Mouse (Mus musculus): ENCODE results near the gene Asb3. TPM values are rescaled to one million over a fixed set of nuclear protein-coding genes. Genes with fewer than 3 reads are reported as not detected.

Gene Asb3
- total RNA-seq (2021): 10 to 100 TPM; 14.2 to 16.2 TPM

DNA sequence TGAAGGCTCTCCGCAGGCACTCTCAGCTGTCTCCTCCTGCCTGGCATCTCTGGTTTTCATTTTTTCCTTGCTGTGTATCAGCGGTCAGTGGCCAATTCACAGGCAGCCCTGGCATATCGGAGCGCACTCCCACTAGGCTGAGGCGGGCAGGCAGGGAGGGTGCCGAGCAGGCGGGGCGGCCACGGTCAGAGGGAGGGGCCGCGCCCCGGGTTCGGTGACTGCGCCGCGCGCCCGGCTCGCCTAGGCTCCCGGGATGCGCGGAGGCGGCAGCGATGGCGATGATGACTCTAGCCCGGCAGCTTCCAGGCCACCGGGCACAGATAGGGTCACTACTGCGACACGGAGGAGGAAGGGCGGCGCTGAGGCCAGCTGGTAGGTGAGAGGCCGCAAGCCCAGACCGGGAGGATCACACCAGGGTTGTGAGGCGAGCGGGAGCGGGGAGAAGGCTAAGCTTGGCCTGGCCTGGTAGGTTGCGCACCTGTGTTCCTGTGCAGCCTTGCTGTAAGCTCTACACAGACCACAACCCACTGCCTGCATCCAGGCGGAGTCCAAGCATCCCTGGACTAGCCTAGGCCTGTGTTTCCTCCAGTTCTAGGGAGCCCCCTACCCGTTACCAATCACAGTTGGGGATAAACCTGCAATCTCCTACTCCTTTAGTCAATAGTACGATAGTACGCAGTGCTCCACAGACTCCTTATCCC, at the start of gene Asb3, which contains the start of gene Gpr75:
TSS of gene Asb3 (plus strand) at position 246 of the 701 bp plus-strand sequence.
TSS of gene Gpr75 (plus strand) at position 188 of the 701 bp plus-strand sequence.
- DNase-seq (ENCODE audit: extremely low spot score in 1 of 2, low spot score in 2 of 2): peak; percentile 45 to 70
- intact Hi-C loops (cut with DNase I): no loop called here

DNA sequence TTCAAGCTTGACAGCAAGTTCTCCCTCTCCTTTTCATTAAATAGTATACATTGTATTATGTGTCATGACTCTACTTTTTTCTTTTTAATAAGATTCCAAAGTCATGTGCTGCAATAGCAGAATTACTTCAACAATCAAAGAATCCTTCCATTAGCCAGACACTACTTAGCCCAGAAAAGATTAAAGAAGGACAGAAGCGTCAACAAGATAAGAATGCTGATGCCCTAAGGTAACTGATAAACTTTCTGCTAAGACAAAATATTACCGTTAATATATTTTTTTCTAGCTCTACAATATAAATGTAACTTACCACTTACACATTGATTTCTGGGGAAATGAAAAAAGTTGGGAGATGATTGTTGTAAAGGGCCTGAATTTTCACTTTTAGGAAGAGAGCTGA, 46.4 kb upstream of the Asb3 start:
- no peak for DNase-seq (ENCODE audit: extremely low spot score in 1 of 2, low spot score in 2 of 2)
- intact Hi-C loops (cut with DNase I): no loop called here

DNA sequence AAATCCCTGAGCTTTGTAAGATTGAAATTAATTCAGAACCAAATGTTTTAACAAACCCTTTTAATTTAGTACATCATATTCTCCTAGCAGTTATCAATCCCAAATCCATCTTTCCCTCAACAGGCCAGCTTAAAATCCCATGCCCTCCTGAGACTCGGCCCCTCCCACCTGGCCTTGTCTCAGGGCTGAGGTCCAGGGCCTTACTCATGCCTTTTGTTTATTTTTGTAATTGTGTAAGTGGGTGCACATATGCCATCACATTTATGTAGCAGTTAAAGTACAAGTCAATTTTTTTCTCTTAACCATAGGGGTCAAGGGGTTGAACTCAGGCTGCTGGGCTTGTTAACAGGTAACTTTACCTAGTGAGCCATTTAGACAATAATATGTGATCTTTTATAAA, 40.9 kb upstream of the Asb3 start:
- intact Hi-C loops (cut with DNase I): no loop called here
- no peak for DNase-seq (ENCODE audit: extremely low spot score in 1 of 2, low spot score in 2 of 2)

DNA sequence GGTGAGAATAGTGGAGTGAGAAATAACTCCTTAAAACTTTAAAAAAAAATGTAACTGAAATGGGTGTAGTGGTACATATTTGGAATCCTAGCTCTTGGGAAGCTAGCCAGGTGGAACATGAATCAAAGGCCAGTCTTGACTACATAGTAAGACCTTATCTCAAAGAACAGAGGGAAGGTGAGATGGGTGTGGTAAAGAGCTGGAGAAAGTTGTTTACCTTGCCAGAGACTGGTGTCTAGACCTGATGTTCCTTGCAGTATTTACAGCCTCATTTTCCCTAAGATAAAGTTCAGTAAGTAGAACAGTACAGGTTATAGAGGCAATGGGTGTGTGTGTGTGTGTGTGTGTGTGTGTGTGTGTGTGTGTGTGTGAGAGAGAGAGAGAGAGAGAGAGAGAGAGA, 12.8 kb upstream of the Asb3 start:
- DNase-seq (ENCODE audit: extremely low spot score in 1 of 2, low spot score in 2 of 2): no peak
- intact Hi-C loops (cut with DNase I): no loop called here

DNA sequence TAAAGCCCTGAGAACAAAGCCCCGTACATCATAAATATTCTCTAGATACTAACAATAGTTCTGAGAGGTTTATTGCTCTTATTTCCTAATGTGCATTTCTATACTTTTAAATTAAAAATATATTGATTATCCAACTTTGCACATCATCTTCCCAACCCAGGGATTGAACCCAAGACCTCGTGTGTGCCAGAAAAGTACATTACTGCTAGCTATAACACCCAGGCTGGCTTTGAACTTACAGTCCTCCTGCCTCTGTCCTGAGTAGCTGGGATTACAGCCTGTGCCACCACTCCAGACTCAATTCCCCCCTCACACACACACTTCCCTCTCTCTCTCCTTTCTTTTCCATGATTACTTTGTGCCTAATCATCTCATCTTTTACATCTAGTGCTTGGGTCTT, 2.9 kb downstream of the Asb3 start:
- intact Hi-C loops (cut with DNase I): no loop called here

DNA sequence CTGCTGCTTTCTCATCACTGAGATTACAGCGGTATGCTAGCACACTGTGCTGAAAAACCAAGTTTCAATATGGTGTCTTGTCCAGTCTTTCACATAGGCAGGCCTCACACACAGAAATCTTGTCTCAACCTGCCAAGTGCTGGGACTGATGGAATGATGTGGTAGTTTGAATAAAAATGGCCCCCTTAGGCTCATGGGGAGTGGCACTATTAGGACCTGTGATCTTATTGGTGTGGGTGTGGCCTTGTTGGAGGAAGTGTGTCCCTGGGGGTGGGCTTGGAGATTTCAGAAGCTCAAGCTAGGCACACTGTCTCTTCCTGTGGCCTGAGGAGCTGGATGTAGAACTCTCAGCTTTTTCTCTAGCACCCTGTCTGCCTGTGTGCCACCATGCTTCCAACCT, 11.0 kb downstream of the Asb3 start:
- intact Hi-C loops (cut with DNase I): no loop called here
- no peak for DNase-seq (ENCODE audit: extremely low spot score in 1 of 2, low spot score in 2 of 2)

More for the DNA sequence above, 2.9 kb downstream of the Asb3 start:
- no peak for DNase-seq (ENCODE audit: extremely low spot score in 1 of 2, low spot score in 2 of 2)

DNA sequence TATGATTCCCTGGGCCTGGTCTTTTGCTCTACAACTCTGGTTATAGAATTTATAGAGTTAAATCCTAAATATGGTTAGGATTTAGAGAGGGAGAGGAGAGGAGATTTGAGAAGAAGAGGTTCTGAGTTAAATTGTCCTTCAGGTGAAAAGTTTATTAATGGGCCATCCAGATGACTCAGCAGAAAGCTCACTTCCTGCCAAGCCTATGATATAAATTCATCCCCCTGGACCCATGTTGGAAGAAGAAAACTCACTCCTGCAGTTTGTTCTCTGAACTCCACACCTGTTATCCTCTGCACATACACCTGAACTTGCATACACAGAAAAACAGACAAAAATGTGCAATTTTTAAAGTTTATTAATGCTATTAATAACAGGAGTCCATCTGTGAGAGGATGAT, 14.1 kb downstream of the Asb3 start:
- no peak for DNase-seq (ENCODE audit: extremely low spot score in 1 of 2, low spot score in 2 of 2)
- intact Hi-C loops (cut with DNase I): no loop called here

DNA sequence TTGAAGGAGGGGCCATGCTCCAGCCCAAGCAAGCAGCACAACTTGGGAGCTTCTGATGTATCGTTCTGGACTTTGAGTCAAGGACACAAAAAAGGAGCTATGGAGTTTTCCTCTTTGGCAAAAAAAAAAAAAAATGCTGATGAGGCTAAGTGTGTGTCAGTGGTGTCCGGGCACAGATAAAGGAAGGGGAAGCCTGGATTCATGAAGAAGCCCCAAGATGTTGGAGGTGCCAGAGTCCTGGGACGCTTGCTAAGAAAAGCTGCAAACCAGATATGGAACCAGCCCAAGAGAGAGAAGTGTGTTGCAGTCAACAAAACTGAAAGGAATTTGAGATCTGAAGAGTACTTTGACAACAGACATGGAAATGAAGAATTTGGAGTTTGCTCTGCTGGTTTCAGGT, 27.1 kb downstream of the Asb3 start:
- intact Hi-C loops (cut with DNase I): no loop called here

DNA sequence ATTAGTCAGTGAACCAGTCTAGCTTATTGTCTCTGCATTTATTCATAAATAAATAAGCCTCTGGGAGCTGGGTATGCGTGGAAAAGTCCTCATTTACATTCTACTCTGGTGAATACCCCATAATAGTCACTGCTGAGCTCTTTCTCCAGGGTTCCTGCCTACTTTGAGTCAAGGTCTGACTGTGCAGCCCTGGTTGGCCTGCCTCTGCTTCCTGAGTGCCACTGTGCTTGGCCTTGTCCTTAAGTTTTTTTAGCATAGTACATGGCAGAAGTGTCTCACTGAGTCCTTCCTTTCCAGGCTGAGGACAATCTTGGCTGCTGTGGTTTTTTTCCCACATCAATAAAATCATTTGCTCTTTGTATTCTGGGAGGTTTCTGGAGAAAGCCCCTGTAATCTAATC, 35.4 kb downstream of the Asb3 start:
- intact Hi-C loops (cut with DNase I): no loop called here
- no peak for DNase-seq (ENCODE audit: extremely low spot score in 1 of 2, low spot score in 2 of 2)

More for the DNA sequence above, 27.1 kb downstream of the Asb3 start:
- DNase-seq (ENCODE audit: extremely low spot score in 1 of 2, low spot score in 2 of 2): no peak

DNA sequence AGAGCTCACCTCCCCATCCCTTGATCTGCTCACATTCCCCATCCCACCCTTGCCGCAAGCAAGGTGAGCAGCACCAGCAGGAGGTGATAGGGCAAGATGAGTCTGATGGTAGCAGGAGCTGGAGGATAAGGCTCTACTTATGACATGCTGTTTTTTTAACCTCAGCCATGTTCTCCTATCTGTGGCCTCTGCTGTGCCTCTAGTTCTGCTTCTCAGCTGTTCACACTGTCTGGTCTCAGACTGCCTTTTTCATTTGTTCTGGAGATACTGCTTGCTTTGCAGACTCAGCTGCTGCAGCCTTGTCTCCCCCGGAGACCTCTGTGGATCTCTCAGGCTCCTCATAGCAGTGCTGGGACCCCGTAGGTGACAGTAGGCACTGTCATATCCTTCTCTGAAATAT, 38.1 kb downstream of the Asb3 start:
- intact Hi-C loops (cut with DNase I): no loop called here
- no peak for DNase-seq (ENCODE audit: extremely low spot score in 1 of 2, low spot score in 2 of 2)

DNA sequence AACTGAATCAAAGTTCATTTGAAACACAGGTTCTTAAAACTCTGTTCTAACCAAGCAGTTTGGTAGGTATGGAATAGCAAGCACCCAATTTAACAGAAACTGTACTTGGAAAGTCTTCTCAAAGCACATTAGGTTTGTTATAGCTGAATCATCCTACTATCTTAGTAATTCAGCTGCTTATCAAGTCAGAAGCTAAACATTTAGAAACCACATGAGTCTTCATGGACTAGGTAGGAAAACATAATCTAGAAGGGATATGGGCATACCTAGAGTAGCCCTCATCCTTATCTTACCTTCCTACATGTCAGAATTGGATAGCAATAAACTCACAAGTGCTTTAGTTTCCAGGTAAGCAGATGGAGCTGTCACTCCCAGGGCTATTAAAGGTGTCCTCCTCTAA, 42.9 kb downstream of the Asb3 start:
- intact Hi-C loops (cut with DNase I): no loop called here
- no peak for DNase-seq (ENCODE audit: extremely low spot score in 1 of 2, low spot score in 2 of 2)

DNA sequence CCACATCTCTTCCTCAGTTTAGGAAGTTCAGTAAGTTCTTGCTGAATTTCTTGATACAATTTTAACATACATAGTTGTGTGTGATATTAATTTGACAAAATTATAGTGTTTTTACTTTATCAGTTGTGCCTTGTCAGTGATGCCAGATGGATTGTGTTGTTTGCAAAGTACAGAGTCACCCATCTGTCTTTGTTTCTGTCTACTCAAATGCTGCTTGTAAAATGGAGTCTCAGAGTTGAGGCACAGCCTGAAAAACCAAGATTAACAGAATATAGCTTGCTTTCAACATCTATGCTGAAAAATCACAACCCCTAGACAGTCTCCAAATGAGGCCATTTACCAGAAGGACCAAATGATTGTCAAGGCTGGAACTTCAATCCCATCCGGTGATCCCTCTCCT, 43.3 kb downstream of the Asb3 start:
- DNase-seq (ENCODE audit: extremely low spot score in 1 of 2, low spot score in 2 of 2): no peak
- intact Hi-C loops (cut with DNase I): no loop called here

DNA sequence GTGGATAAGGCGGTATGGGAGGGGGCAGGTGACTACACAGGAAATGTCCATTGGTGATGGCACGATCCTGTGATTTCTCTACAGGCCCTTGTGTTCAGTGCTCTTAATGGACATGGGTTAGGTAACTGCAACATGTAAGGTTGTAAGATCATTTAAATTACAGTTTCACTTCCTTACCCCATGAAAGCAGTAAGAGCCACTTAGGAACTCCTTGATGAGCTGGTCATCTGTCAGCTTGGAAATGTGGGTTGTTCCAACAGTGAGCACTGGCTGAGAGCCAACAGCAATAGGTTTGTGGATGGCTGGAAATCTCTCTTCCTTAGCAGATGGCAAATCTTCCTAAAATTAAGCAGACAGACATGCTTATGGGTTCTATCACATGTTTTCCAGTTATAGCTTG, 58.3 kb downstream of the Asb3 start:
- peak in 1 of 2 experiments; percentile 26 for DNase-seq (ENCODE audit: extremely low spot score in 1 of 2, low spot score in 2 of 2)
- intact Hi-C loops (cut with DNase I): loop anchor here (10.0 kb wide), 2 partner anchors 89 to 809 kb away; no protein-coding TSS in a partner anchor

DNA sequence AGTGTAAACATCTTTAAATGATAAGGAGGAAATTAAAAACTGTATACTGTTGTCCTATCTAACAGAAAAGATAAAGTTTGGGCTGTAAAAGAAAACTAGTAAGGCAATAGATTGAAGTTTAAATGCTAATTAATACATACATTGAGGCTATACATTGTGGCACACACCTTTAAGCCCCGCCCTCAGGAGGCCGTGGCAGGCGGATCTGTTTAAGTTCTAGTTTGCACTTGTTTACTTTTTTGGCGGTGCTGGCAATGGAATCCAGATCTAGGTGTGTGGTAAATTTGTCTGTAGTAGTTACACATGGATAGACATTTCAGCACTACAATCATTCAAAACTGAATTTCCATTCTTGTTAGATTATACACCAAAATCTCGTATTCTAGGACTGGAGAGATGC, 67.6 kb downstream of the Asb3 start:
- intact Hi-C loops (cut with DNase I): no loop called here
- no peak for DNase-seq (ENCODE audit: extremely low spot score in 1 of 2, low spot score in 2 of 2)

DNA sequence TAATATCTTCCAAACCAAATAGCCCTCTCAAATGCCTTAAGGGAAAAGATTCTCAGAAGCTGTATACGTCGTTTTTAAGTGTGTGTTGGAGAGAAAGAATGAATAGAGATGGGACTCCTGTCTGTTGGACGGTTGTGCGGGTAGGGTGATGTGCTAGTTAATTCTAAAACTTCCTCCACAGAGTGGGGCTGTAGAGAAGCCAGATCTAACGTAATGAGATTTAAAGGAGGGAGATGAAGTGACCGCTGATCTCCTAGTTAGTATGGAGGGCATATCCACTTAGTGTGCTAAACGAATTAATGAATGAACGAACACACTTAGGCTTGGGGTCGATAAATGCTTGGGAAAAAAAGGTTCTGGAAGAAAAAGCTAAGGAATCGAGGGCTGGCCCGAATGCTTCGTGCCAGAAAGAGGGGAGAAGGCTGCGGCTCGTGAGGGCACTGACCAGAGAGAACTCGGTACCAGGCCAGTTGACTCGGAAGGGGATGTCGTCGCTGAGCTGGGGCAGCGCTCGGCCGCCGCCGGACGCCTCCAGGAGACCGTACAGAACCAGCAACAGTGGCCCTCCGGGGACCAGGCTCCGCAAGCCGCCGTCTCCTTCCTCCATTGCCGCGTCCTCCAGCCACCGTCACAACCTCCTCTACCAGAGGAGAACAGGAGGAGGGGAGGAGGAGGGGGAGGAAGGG, 68.4 kb downstream of the Asb3 start:
- DNase-seq (ENCODE audit: extremely low spot score in 1 of 2, low spot score in 2 of 2): peak; percentile 9 to 57
- intact Hi-C loops (cut with DNase I): no loop called here

DNA sequence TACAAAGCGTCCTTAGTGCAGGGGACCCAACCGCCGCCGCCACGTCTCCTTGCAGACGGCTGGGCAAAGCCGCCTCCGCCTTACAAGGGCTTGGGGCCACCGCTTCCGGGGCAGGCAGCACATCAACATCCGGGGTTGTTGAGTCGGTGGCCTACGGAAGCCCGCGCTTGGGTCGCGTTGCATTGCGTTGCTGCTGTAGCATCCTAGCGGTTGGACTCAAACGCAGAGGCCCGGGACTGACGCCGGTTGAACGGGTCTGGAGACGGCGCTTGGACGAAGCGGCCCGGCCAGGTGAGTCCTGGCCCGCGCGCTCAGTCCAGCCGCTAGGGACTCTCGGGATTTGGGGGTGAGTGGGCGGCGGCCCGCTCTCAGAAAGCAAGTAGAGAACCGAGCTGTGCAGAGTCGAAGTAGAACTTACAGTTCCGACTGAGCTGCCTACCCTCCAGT, 69.1 kb downstream of the Asb3 start, which contains the start of gene Erlec1:
TSS of gene Erlec1 (minus strand) at position 57 of the 447 bp plus-strand sequence.
- peak; percentile 87 to 93 for DNase-seq (ENCODE audit: extremely low spot score in 1 of 2, low spot score in 2 of 2)
- intact Hi-C loops (cut with DNase I): no loop called here

DNA sequence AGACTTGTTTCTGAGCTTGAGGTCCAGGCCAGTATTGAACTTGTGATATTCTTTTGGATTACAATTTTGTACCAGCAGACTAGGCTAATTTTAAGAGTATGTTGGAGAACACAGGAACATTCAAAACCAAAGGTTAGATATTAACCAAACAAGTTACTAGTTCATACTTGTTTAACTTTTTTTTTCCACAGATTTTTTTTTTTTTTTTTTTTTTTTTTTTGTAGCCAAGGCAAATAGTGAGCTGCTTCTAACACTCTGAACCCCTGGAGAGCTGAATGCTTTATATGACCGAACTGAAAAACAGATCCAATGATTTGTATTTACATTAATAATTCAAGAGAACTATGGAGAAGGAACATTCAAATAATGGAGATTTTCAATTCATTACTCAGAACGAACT, 100.0 kb downstream of the Asb3 start:
- intact Hi-C loops (cut with DNase I): no loop called here
- DNase-seq (ENCODE audit: extremely low spot score in 1 of 2, low spot score in 2 of 2): no peak

DNA sequence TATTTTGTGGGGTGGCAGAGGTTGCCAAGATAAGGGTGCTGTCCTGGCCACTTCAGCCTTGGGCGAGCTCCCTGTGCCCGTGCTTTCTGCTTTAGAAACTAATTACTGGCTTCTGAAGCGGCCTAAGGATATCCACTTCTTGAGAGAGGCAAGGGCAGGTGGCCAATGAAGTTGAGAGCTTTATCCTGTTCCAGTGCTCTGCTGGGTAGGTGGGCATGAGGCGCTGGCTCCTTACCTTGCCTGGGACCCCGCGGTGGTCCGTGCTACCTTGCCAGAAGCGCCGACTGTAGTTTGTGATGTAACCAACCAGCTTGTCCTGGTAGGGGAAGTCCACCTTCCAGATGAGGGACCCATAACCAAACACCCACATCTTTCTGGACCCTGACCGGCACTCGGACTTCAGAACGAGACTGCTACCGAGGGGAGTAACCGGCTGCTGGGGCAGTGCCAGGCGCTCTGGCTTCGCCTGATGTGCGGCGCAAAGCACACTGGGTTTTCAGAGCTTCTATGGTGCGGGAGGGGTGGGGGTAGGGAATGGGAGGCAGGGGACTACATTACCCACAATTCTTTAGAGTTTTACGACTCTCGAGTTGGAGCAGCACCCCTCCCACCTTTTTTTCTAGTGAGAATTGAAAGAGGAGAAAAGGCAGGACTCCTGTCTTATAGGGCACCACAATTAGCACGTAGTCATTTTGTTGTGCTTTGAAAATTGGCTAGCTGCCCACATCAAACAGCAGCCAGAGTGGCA, 100.8 kb downstream of the Asb3 start, which contains the start of gene Chac2:
TSS of gene Chac2 (minus strand) at position 474 of the 748 bp plus-strand sequence.
- intact Hi-C loops (cut with DNase I): no loop called here
- DNase-seq (ENCODE audit: extremely low spot score in 1 of 2, low spot score in 2 of 2): peak; percentile 81 to 93

DNA sequence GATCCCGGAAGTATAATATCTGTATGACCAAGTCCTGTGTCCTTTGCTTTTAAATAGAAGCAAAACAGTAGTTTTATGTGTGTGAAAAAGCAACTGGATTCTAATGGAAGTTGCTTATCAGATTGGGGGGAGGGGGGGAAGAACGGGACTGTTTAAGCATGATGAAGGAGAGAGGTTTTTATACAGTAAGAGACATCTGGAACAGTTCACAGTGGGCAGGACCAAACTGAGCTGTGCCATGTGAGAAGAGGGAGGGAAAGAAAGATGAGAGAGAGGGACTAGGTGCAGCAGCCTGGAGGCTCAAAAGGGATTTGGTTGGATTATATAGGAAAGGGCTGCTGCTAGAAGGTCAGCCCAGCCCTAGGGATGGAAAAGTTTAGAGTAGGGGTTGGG, 101.4 kb downstream of the Asb3 start:
- intact Hi-C loops (cut with DNase I): no loop called here
- no peak for DNase-seq (ENCODE audit: extremely low spot score in 1 of 2, low spot score in 2 of 2)

DNA sequence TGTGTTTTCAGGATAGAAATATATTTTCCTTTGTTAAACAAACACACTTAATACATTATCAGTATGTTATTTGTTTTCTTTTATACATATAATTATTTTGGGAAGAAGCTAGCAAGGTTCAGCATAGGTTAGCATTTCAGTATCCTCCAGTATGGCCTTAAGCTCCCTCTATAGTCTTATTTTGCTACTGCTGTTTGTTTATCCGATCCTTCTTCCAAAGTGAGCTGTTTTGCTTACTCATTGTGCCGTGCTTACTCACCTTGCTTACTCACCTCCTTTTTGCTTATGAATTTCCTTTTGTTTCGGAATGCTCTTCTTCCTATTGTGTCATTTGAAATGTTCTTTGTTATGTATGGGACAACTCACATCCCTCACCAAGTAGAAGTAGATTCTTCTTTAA, 111.5 kb downstream of the Asb3 start:
- no peak for DNase-seq (ENCODE audit: extremely low spot score in 1 of 2, low spot score in 2 of 2)
- intact Hi-C loops (cut with DNase I): no loop called here
